Mouse (Mus musculus) lung, postnatal 10 days (tissue): ENCODE measurements at regions not wholly inside any gene's neighbourhood (a gene's known extent, or its start where the extent isn't known, plus 50 kb on each side); places are given as distances from the start of the nearest gene placed in this dataset.

Experiments
- DNase-seq: peaks from one replicate; pipeline ENCODE4 v3.0.0; 2021

GRCm38 (mm10) chr13:84565644-84566532, 343.8 kb downstream of the Tmem161b start:
- no peak for DNase-seq

- DNase-seq = no peak
Measured at GRCm38 (mm10) chr13:84566533-84566832, 344.4 kb downstream of the Tmem161b start.

- no peak for DNase-seq
Measured at GRCm38 (mm10) chr13:84569371-84569770, 347.3 kb downstream of the Tmem161b start.

GRCm38 (mm10) chr13:84570206-84570605, 348.1 kb downstream of the Tmem161b start:
- DNase-seq = no peak

GRCm38 (mm10) chr13:84570984-84571844, 349.1 kb downstream of the Tmem161b start:
- DNase-seq = peak; percentile 38

- DNase-seq = no peak
Measured at GRCm38 (mm10) chr13:84571845-84572193, 349.7 kb downstream of the Tmem161b start.

- no peak for DNase-seq
Measured at GRCm38 (mm10) chr13:84572231-84572630, 350.1 kb downstream of the Tmem161b start.

- no peak for DNase-seq
Measured at GRCm38 (mm10) chr13:84596585-84597142, 374.6 kb downstream of the Tmem161b start.

GRCm38 (mm10) chr13:84602612-84603011, 380.5 kb downstream of the Tmem161b start:
- DNase-seq = no peak

GRCm38 (mm10) chr13:84612497-84612896, 390.4 kb downstream of the Tmem161b start:
- DNase-seq = peak; percentile 27

GRCm38 (mm10) chr13:84613004-84613403, 390.9 kb downstream of the Tmem161b start:
- peak; percentile 22 for DNase-seq

- no peak for DNase-seq
Measured at GRCm38 (mm10) chr13:84624691-84625090, 402.6 kb downstream of the Tmem161b start.

- no peak for DNase-seq
Measured at GRCm38 (mm10) chr13:84625527-84625926, 403.4 kb downstream of the Tmem161b start.

GRCm38 (mm10) chr13:84625927-84626326, 403.8 kb downstream of the Tmem161b start:
- DNase-seq = no peak

GRCm38 (mm10) chr13:84626397-84626796, 404.3 kb downstream of the Tmem161b start:
- no peak for DNase-seq

GRCm38 (mm10) chr13:84630686-84631085, 408.6 kb downstream of the Tmem161b start:
- DNase-seq = no peak

GRCm38 (mm10) chr13:84632493-84632892, 410.4 kb downstream of the Tmem161b start:
- no peak for DNase-seq

GRCm38 (mm10) chr13:84636831-84637230, 414.7 kb downstream of the Tmem161b start:
- DNase-seq = no peak

- peak; percentile 10 for DNase-seq
Measured at GRCm38 (mm10) chr13:84637606-84638005, 415.5 kb downstream of the Tmem161b start.

GRCm38 (mm10) chr13:84638401-84638934, 416.4 kb downstream of the Tmem161b start:
- no peak for DNase-seq

- no peak for DNase-seq
Measured at GRCm38 (mm10) chr13:84639087-84640022, 417.3 kb downstream of the Tmem161b start.

- DNase-seq = no peak
Measured at GRCm38 (mm10) chr13:84644024-84644423, 421.9 kb downstream of the Tmem161b start.
